Mouse (Mus musculus) heart, embryonic 14.5 days (tissue): ENCODE data around the gene Thap4. TPM values are rescaled to one million over a fixed set of nuclear protein-coding genes. Genes with fewer than 3 reads are reported as not detected.
"Not testable (repeated sequence)": the region's sequence is repeated elsewhere in the genome, so short reads cannot be mapped to it uniquely, and the experiment has no call there.

Experiments
- ATAC-seq: fragments of 200-750 bp; cut with Nextera tagmentation; 2 replicates; pipeline ENCODE4 v1.8.0; 2017; ENCODE audit warnings: low read depth, moderate TSS enrichment; ENCODE audit not compliant: insufficient number of reproducible peaks, insufficient read depth, low FRiP score
- H3K27ac ChIP-seq, 2 experiments: fragments of 200-500 bp in 1 of 2; fragments of 300-500 bp in 1 of 2; sonication (generic) in 1 of 2; replicated peaks in 1 of 2; 2 replicates each; pipeline ENCODE4 v1.5.1; 2012 to 2014; ENCODE audit warnings: low read depth in 2 of 2, low read length in 2 of 2, control low read depth in 1 of 2, mild to moderate bottlenecking in 1 of 2, mixed read lengths in 1 of 2; ENCODE audit not compliant: control insufficient read depth in 1 of 2, insufficient read depth in 1 of 2
- H3K27me3 ChIP-seq: fragments of 300-500 bp; sonication (generic); 2 replicates; pipeline ENCODE4 v1.6.1; 2014; ENCODE audit warnings: mild to moderate bottlenecking, low read length, control low read depth; ENCODE audit not compliant: control insufficient read depth, insufficient read depth
- H3K36me3 ChIP-seq: fragments of 300-500 bp; sonication (generic); 2 replicates; pipeline ENCODE4 v1.6.1; 2014; ENCODE audit warnings: mild to moderate bottlenecking, control low read depth, low read length, mixed read lengths; ENCODE audit not compliant: control insufficient read depth, insufficient read depth
- H3K4me1 ChIP-seq, 2 experiments: fragments of 200-500 bp in 1 of 2; fragments of 300-500 bp in 1 of 2; sonication (generic) in 1 of 2; 2 replicates each; pipeline ENCODE4 v1.6.1; 2012 to 2014; ENCODE audit warnings: low read length in 2 of 2, control low read depth in 1 of 2, mixed read lengths in 1 of 2; ENCODE audit not compliant: control insufficient read depth in 2 of 2, insufficient read depth in 2 of 2
- H3K4me2 ChIP-seq: fragments of 300-500 bp; sonication (generic); 2 replicates; pipeline ENCODE4 v1.6.1; 2014; ENCODE audit warnings: mild to moderate bottlenecking, low read length
- H3K4me3 ChIP-seq, 2 experiments: fragments of 200-500 bp in 1 of 2; fragments of 300-500 bp in 1 of 2; sonication (generic) in 1 of 2; 2 replicates each; pipeline ENCODE4 v1.5.1; 2012 to 2014; ENCODE audit warnings: low read length in 2 of 2, mild to moderate bottlenecking in 2 of 2, control low read depth in 1 of 2, low read depth in 1 of 2, moderate library complexity in 1 of 2; ENCODE audit not compliant: control insufficient read depth in 1 of 2, insufficient read depth in 1 of 2
- H3K9ac ChIP-seq: fragments of 300-500 bp; sonication (generic); 2 replicates; pipeline ENCODE4 v1.6.1; 2014; ENCODE audit warnings: mild to moderate bottlenecking, low read length
- H3K9me3 ChIP-seq: fragments of 300-500 bp; sonication (generic); 2 replicates; pipeline ENCODE4 v1.6.1; 2016; ENCODE audit warnings: low read length, control low read depth; ENCODE audit not compliant: control insufficient read depth
- WGBS: fragments of 180-500 bp; shearing (Covaris S2); extraction: QIAGEN DNeasy Blood & Tissue Kit; methylation state at CpG from one replicate; pipeline ENCODE4 v1.1.7; 2014; 5-methylcytosine and 5-hydroxymethylcytosine counted together
- polyA plus RNA-seq: library from polyadenylated mRNA; unstranded; fragments of >200 nt; fragmentation: Nextera tagmentation; extraction: Ambion mirVana; gene quantifications from 2 replicates; pipeline ENCODE4 v1.2.1, GENCODE M21; 2014

Gene Thap4
- polyA plus RNA-seq, 1 experiment from 2014 or later: 52.8 TPM

GRCm38 (mm10) chr1:93794526-93794925, 39.9 kb upstream of the Thap4 start:
- WGBS: 94% methylated on average over 8 of the region's 8 CpGs
- Histone ChIP-seq H3K27ac (no peak overlapping the region), H3K9me3 (0 out of 2 replicates have a peak, but pooled peaks cover 4% of the 10 kb centered on the region), H3K36me3 (peaks cover 93% of the 10 kb centered on the region), H3K27me3 (no peaks in the 10 kb centered on the region), H3K4me2 (no peak overlapping the region), H3K9ac (no peak overlapping the region), H3K4me1 (peaks cover 0 to 10% of the 10 kb centered on the region in 2 experiments; a peak in 2 of 4 replicates), H3K4me3 (no peak overlapping the region)
- ATAC-seq: no peak

DNA sequence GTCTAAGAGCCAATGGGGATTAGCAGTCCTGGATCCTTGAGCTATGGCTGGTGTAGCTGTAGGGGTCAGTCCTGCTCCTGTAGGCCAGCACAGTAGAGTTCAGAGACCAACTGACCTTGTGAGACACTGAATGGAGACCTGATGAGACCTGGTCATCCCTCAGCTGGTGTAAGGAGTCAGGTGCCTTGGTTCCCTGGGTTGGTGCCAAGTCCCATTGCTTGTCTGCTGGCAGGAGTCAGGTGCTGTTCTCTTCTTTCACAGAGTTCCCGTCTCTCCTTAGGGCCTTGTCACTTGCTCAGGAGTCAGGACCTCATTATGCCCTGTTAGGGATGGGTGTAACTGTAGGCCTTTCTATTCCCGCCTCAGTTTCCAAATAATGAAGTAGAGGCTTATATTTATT, 32.2 kb upstream of the Thap4 start:
- no peak overlapping the region for H3K9ac ChIP-seq
- no peak for ATAC-seq
- WGBS: 84% methylated on average over 2 of the region's 2 CpGs

GRCm38 (mm10) chr1:93776686-93777085, 22.0 kb upstream of the Thap4 start:
- Histone ChIP-seq H3K9ac (no peak overlapping the region), H3K4me1 (no peaks in the 10 kb centered on the region), H3K36me3 (peaks cover 82% of the 10 kb centered on the region), H3K27me3 (no peaks in the 10 kb centered on the region), H3K4me3 (no peak overlapping the region), H3K4me2 (no peak overlapping the region), H3K27ac (no peak overlapping the region), H3K9me3 (no peaks in the 10 kb centered on the region)
- 98% methylated on average over 5 of the region's 5 CpGs for WGBS
- ATAC-seq: no peak

More for the DNA sequence above, 32.2 kb upstream of the Thap4 start:
- H3K27me3 ChIP-seq: no peaks in the 10 kb centered on the region
- no peak overlapping the region for H3K4me3 ChIP-seq
- H3K27ac ChIP-seq: no peak overlapping the region
- H3K4me1 ChIP-seq: no peaks in the 10 kb centered on the region
- peaks cover 98% of the 10 kb centered on the region for H3K36me3 ChIP-seq
- 0 out of 2 replicates have a peak, but pooled peaks cover 4% of the 10 kb centered on the region for H3K9me3 ChIP-seq
- H3K4me2 ChIP-seq: no peak overlapping the region

GRCm38 (mm10) chr1:93769901-93770300, 15.2 kb upstream of the Thap4 start:
- H3K36me3 ChIP-seq: peaks cover 43% of the 10 kb centered on the region

DNA sequence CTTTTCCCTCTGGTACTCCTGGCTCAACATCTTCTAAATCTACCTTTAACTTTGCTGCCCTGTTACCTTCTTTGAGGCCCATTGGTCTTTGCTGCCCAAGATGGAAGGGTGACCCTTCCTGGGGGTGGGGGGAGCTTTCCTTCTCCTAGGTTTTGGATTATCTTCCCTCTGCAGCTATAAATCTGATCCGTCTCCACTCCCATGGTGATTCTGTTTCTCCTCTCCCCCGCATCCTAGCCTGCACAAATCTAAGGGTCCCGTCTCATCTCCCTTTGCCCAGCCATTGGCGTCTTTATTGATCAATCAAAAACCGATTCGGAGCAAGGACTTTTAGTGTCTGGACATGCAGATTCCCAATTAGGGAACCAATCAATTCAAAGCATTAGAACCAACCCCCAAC, 12.9 kb upstream of the Thap4 start:
- no peaks in the 10 kb centered on the region for H3K4me1 ChIP-seq
- no peaks in the 10 kb centered on the region for H3K27me3 ChIP-seq
- ATAC-seq: no peak
- no peaks in the 10 kb centered on the region for H3K9me3 ChIP-seq
- H3K4me2 ChIP-seq: no peak overlapping the region
- WGBS: 97% methylated on average over 6 of the region's 6 CpGs
- H3K4me3 ChIP-seq: no peak overlapping the region
- H3K36me3 ChIP-seq: peaks cover 24% of the 10 kb centered on the region
- H3K27ac ChIP-seq: no peak overlapping the region
- H3K9ac ChIP-seq: no peak overlapping the region

More at GRCm38 (mm10) chr1:93769901-93770300, 15.2 kb upstream of the Thap4 start:
- Histone ChIP-seq H3K27ac (no peak overlapping the region), H3K4me1 (no peaks in the 10 kb centered on the region), H3K9ac (no peak overlapping the region), H3K27me3 (no peaks in the 10 kb centered on the region), H3K4me3 (no peak overlapping the region), H3K9me3 (no peaks in the 10 kb centered on the region), H3K4me2 (no peak overlapping the region)
- ATAC-seq: no peak
- WGBS: 85% methylated on average over 3 of the region's 3 CpGs

GRCm38 (mm10) chr1:93764871-93765591, 10.4 kb upstream of the Thap4 start:
- Histone ChIP-seq H3K4me2 (no peak overlapping the region), H3K4me3 (no peak overlapping the region), H3K9me3 (no peaks in the 10 kb centered on the region), H3K9ac (no peak overlapping the region), H3K27ac (no peak overlapping the region), H3K4me1 (no peaks in the 10 kb centered on the region), H3K27me3 (no peaks in the 10 kb centered on the region), H3K36me3 (peaks cover 21% of the 10 kb centered on the region)
- no peak for ATAC-seq
- WGBS: 89% methylated on average over 9 of the region's 9 CpGs

DNA sequence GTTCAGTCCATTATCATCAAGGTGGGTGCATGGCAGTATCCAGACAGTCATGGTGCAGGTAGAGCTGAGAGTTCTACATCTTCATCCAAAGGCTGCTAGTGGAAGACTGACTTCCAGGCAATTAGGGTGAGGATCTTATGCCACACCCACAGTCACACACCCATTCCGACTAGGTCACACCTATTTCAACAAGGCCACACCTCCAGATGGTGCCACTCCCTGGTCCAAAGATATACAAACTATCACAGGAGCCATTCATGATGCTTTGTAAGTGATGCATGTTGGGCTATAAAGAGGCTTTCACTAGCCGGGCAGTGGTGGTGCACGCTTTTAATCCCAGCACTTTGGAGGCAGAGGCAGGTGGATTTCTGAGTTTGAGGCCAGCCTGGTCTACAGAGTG, 8.9 kb upstream of the Thap4 start:
- not testable (repeated sequence) for H3K4me1 ChIP-seq, ATAC-seq, H3K27ac ChIP-seq, H3K4me2 ChIP-seq, H3K27me3 ChIP-seq, H3K9me3 ChIP-seq, H3K9ac ChIP-seq, H3K4me3 ChIP-seq, H3K36me3 ChIP-seq
- 90% methylated on average over 3 of the region's 3 CpGs for WGBS

DNA sequence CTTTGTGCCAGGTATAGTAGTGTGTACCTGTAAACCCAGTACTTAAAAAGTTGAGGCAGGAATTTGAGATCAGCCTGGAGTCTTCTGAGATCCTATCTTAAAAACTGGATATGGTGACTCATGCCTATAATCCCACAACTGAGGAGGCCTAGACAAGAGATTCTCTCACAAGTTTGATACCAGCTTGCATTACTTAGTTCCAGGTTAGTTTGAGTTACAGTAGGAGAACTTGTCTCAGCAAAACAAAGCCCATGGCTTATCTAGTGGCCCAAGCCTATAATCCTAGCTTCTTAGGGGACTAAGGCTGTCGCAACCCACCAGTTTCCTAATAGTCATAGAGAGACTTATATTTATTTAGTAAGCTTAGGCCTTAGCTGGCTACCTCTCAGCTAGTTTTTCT, 5.4 kb upstream of the Thap4 start:
- 85% methylated on average over 1 of the region's 1 CpGs for WGBS
- ATAC-seq: no peak
- Histone ChIP-seq H3K27me3 (no peaks in the 10 kb centered on the region), H3K9me3 (no peaks in the 10 kb centered on the region), H3K36me3 (no peaks in the 10 kb centered on the region), H3K27ac (no peak overlapping the region), H3K4me3 (no peak overlapping the region), H3K4me1 (peaks cover 0 to 12% of the 10 kb centered on the region in 2 experiments; a peak in 2 of 4 replicates), H3K9ac (no peak overlapping the region), H3K4me2 (no peak overlapping the region)
